ENCODE assay signal across 12 mouse cellular contexts in genomic region chr14:71338219-71338618, GRCm38 (mm10).
DNase-seq lines count a peak whose midpoint lies in the region; ATAC-seq and TF ChIP-seq lines count a peak whose summit lies in the region.
"Had no signal": no experiment of that assay in that cellular context is flagged by ENCODE, and none has a peak within 500 bp of the region (broad histone marks: within the 10 kb centered on the region; RNA-seq: fewer than 3 reads in every experiment).

No protein-coding gene starts in this region.

- no peaks in the 10 kb centered on the region for H3K9me3 ChIP-seq in stomach, postnatal 0 days (ENCODE audit: control insufficient read depth, low read length)
- H3K9me3 ChIP-seq: heart, embryonic 10.5 days had no signal

- no peaks in the 10 kb centered on the region for H3K36me3 ChIP-seq in stomach, postnatal 0 days (ENCODE audit: control insufficient read depth, insufficient read depth, low read length)
- H3K36me3 ChIP-seq: heart, embryonic 10.5 days had no signal

- peak; percentile 99 for ATAC-seq in frontal cortex, adult (ENCODE audit: low TSS enrichment)
- ATAC-seq in stomach, postnatal 0 days (ENCODE audit: low FRiP score, low TSS enrichment) = no peak

- no peak overlapping the region for H3K9ac ChIP-seq in stomach, postnatal 0 days (ENCODE audit: low read length)
- H3K9ac ChIP-seq: hindbrain, embryonic 14.5 days had no signal

- H3K4me2 ChIP-seq in stomach, postnatal 0 days (replicated peaks; ENCODE audit: low read depth) = no peak overlapping the region
- H3K4me2 ChIP-seq: hindbrain, embryonic 14.5 days had no signal

- DNase-seq in layer of hippocampus, adult 11-12 months (ENCODE audit: low spot score) = peak; percentile 56
- no peak for DNase-seq in layer of hippocampus, postnatal 25 days (ENCODE audit: extremely low spot score in 1 of 2, low spot score in 1 of 2)
- DNase-seq in left cerebral cortex, adult 18-20 months (ENCODE audit: low spot score in 2 of 2) = peak; percentile 59 to 83
- DNase-seq in right cerebral cortex, postnatal 14 days = peak; percentile 14
- DNase-seq in gastrocnemius, postnatal 10 days = no peak
- DNase-seq in ovary, postnatal 10 days (ENCODE audit: low spot score) = no peak
- no peak for DNase-seq in stomach, postnatal 0 days (ENCODE audit: low spot score)
- DNase-seq: kidney, postnatal 4 days; lung, adult 2 months had no signal

- no peak overlapping the region for H3K4me3 ChIP-seq in stomach, postnatal 0 days (ENCODE audit: low read depth, low read length)
- H3K4me3 ChIP-seq: heart, embryonic 10.5 days had no signal

- no peaks in the 10 kb centered on the region for H3K27me3 ChIP-seq in stomach, postnatal 0 days (ENCODE audit: control insufficient read depth, insufficient read depth, low read length)

- no peaks in the 10 kb centered on the region for H3K4me1 ChIP-seq in stomach, postnatal 0 days (replicated peaks; ENCODE audit: control insufficient read depth, insufficient read depth)
- H3K4me1 ChIP-seq: heart, embryonic 10.5 days had no signal

- H3K27ac ChIP-seq in stomach, postnatal 0 days (replicated peaks) = no peak overlapping the region
- H3K27ac ChIP-seq: heart, embryonic 10.5 days; hindbrain, embryonic 14.5 days had no signal

- no peak for TF ChIP-seq EP300 in stomach, postnatal 0 days (optimal IDR thresholded peaks at IDR 0.05)

- TF ChIP-seq CTCF in stomach, postnatal 0 days (IDR thresholded peaks at IDR 0.05; ENCODE audit: low read depth) = no peak

- 59% methylated on average over 5 of the region's 5 CpGs for WGBS in stomach, postnatal 0 days

Comparison
In these comparisons a context has a peak if more than half of its experiments do, and no peak if none do; other contexts are left out.
1. DNase-seq: peak in layer of hippocampus, adult 11-12 months (single experiment), left cerebral cortex, adult 18-20 months (2 of 2) and right cerebral cortex, postnatal 14 days (single experiment); none in layer of hippocampus, postnatal 25 days (0 of 2), gastrocnemius, postnatal 10 days (single experiment), ovary, postnatal 10 days (single experiment) and stomach, postnatal 0 days (single experiment).